Mouse (Mus musculus) midbrain, embryonic 15.5 days (tissue): ENCODE results near the gene Dock6. TPM values are rescaled to one million over a fixed set of nuclear protein-coding genes. Genes with fewer than 3 reads are reported as not detected.
"Not testable (repeated sequence)": the region's sequence is repeated elsewhere in the genome, so short reads cannot be mapped to it uniquely, and the experiment has no call there.

Experiments
- ATAC-seq: fragments of 200-750 bp; cut with Nextera tagmentation; replicated peaks from 2 replicates; pipeline ENCODE4 v1.8.0; 2017; ENCODE audit warnings: moderate TSS enrichment
- H3K27ac ChIP-seq: fragments of 300-500 bp; sonication (generic); 2 replicates; pipeline ENCODE4 v1.5.1; 2015; ENCODE audit warnings: mild to moderate bottlenecking, inconsistent platforms
- H3K27me3 ChIP-seq: fragments of 300-500 bp; sonication (generic); replicated peaks from 2 replicates; pipeline ENCODE4 v1.6.1; 2015; ENCODE audit warnings: inconsistent platforms
- H3K36me3 ChIP-seq: fragments of 300-500 bp; sonication (generic); replicated peaks from 2 replicates; pipeline ENCODE4 v1.6.1; 2015; ENCODE audit warnings: inconsistent platforms
- H3K4me1 ChIP-seq: fragments of 300-500 bp; sonication (generic); 2 replicates; pipeline ENCODE4 v1.6.1; 2015; ENCODE audit warnings: inconsistent platforms
- H3K4me2 ChIP-seq: fragments of 300-500 bp; sonication (generic); 2 replicates; pipeline ENCODE4 v1.6.1; 2015; ENCODE audit warnings: inconsistent platforms, mild to moderate bottlenecking, moderate library complexity
- H3K4me3 ChIP-seq: fragments of 300-500 bp; sonication (generic); 2 replicates; pipeline ENCODE4 v1.5.1; 2015; ENCODE audit warnings: mild to moderate bottlenecking, inconsistent platforms
- H3K9ac ChIP-seq: fragments of 300-500 bp; sonication (generic); 2 replicates; pipeline ENCODE4 v1.6.1; 2015; ENCODE audit warnings: mild to moderate bottlenecking, inconsistent platforms
- H3K9me3 ChIP-seq: fragments of 300-500 bp; sonication (generic); 2 replicates; pipeline ENCODE4 v1.6.1; 2016; ENCODE audit warnings: inconsistent platforms
- WGBS: fragments of 180-500 bp; shearing (Covaris S2); methylation state at CpG from one replicate; pipeline ENCODE4 v1.1.7; 2015; ENCODE audit warnings: mixed read lengths; 5-methylcytosine and 5-hydroxymethylcytosine counted together
- polyA plus RNA-seq: library from polyadenylated mRNA; unstranded; fragments of >200 nt; fragmentation: Nextera tagmentation; extraction: Ambion mirVana; gene quantifications from 2 replicates; pipeline ENCODE4 v1.2.1, GENCODE M21; 2015

Dock6 gene
- polyA plus RNA-seq, 1 experiment from 2014 or later, result 19.2 TPM

- no peaks in the 10 kb centered on the region for H3K27me3 ChIP-seq
- WGBS, result 84% methylated on average over 5 of the region's 5 CpGs
- no peak for ATAC-seq
- no peaks in the 10 kb centered on the region for H3K4me1 ChIP-seq
- H3K36me3 ChIP-seq, result no peaks in the 10 kb centered on the region
- H3K4me2 ChIP-seq, result no peak overlapping the region
- no peaks in the 10 kb centered on the region for H3K9me3 ChIP-seq
- no peak overlapping the region for H3K4me3 ChIP-seq
- no peak overlapping the region for H3K9ac ChIP-seq
- H3K27ac ChIP-seq, result no peak overlapping the region
Observed at GRCm38 (mm10) chr9:21787654-21788053, 64.8 kb downstream of the Dock6 start.

GRCm38 (mm10) chr9:21786906-21787305 lies 65.5 kb downstream of the Dock6 start:
- Histone ChIP-seq H3K4me2 (no peak overlapping the region), H3K9me3 (no peaks in the 10 kb centered on the region), H3K27me3 (no peaks in the 10 kb centered on the region), H3K27ac (no peak overlapping the region), H3K4me3 (no peak overlapping the region), H3K4me1 (no peaks in the 10 kb centered on the region), H3K36me3 (no peaks in the 10 kb centered on the region), H3K9ac (no peak overlapping the region)
- no peak for ATAC-seq
- WGBS, result 8% methylated on average over 6 of the region's 6 CpGs

GRCm38 (mm10) chr9:21786309-21786708 lies 66.1 kb downstream of the Dock6 start:
- not testable (repeated sequence) for H3K4me3 ChIP-seq, H3K27me3 ChIP-seq, H3K9me3 ChIP-seq, H3K4me2 ChIP-seq, H3K27ac ChIP-seq, H3K4me1 ChIP-seq, H3K9ac ChIP-seq, H3K36me3 ChIP-seq, ATAC-seq
- 86% methylated on average over 2 of the region's 2 CpGs for WGBS

- WGBS, result 91% methylated on average over 7 of the region's 7 CpGs
- Histone ChIP-seq H3K9ac (no peak overlapping the region), H3K27me3 (no peaks in the 10 kb centered on the region), H3K27ac (no peak overlapping the region), H3K4me2 (no peak overlapping the region), H3K9me3 (no peaks in the 10 kb centered on the region), H3K4me3 (no peak overlapping the region), H3K36me3 (no peaks in the 10 kb centered on the region), H3K4me1 (no peaks in the 10 kb centered on the region)
- no peak for ATAC-seq
Observed at GRCm38 (mm10) chr9:21784517-21785307, 67.7 kb downstream of the Dock6 start.

GRCm38 (mm10) chr9:21781657-21782468 lies 70.6 kb downstream of the Dock6 start:
- no peak overlapping the region for H3K4me2 ChIP-seq
- 83% methylated on average over 15 of the region's 15 CpGs for WGBS
- no peaks in the 10 kb centered on the region for H3K36me3 ChIP-seq
- no peak overlapping the region for H3K27ac ChIP-seq
- H3K4me3 ChIP-seq, result no peak overlapping the region
- H3K4me1 ChIP-seq, result no peaks in the 10 kb centered on the region
- H3K9ac ChIP-seq, result no peak overlapping the region
- no peaks in the 10 kb centered on the region for H3K27me3 ChIP-seq
- H3K9me3 ChIP-seq, result no peaks in the 10 kb centered on the region
- no peak for ATAC-seq

- no peaks in the 10 kb centered on the region for H3K36me3 ChIP-seq
- no peak for ATAC-seq
- no peak overlapping the region for H3K4me3 ChIP-seq
- no peak overlapping the region for H3K27ac ChIP-seq
- no peak overlapping the region for H3K4me2 ChIP-seq
- no peaks in the 10 kb centered on the region for H3K27me3 ChIP-seq
- WGBS, result 90% methylated on average over 3 of the region's 3 CpGs
- H3K4me1 ChIP-seq, result no peaks in the 10 kb centered on the region
- H3K9ac ChIP-seq, result no peak overlapping the region
- no peaks in the 10 kb centered on the region for H3K9me3 ChIP-seq
Observed at GRCm38 (mm10) chr9:21777726-21778125, 74.7 kb downstream of the Dock6 start.

GRCm38 (mm10) chr9:21774353-21774752 lies 78.1 kb downstream of the Dock6 start:
- no peak for ATAC-seq
- no peak overlapping the region for H3K27ac ChIP-seq
- no peak overlapping the region for H3K4me2 ChIP-seq
- 91% methylated on average over 16 of the region's 16 CpGs for WGBS
- H3K4me3 ChIP-seq, result no peak overlapping the region
- H3K9ac ChIP-seq, result no peak overlapping the region
- H3K4me1 ChIP-seq, result no peaks in the 10 kb centered on the region
- H3K36me3 ChIP-seq, result no peaks in the 10 kb centered on the region
- no peaks in the 10 kb centered on the region for H3K9me3 ChIP-seq
- no peaks in the 10 kb centered on the region for H3K27me3 ChIP-seq

- H3K27me3 ChIP-seq, H3K9ac ChIP-seq, H3K4me3 ChIP-seq, H3K4me1 ChIP-seq, H3K36me3 ChIP-seq, H3K9me3 ChIP-seq, ATAC-seq, H3K4me2 ChIP-seq, H3K27ac ChIP-seq: not testable (repeated sequence)
- WGBS, result 81% methylated on average over 5 of the region's 5 CpGs
Observed at GRCm38 (mm10) chr9:21773396-21773795, 79.0 kb downstream of the Dock6 start.

- 77% methylated on average over 26 of the region's 26 CpGs for WGBS
Observed at GRCm38 (mm10) chr9:21769558-21770183, 82.8 kb downstream of the Dock6 start.

GRCm38 (mm10) chr9:21768511-21769411 lies 83.7 kb downstream of the Dock6 start:
- no peaks in the 10 kb centered on the region for H3K27me3 ChIP-seq
- H3K4me1 ChIP-seq, result peaks cover 11% of the 10 kb centered on the region
- H3K4me3 ChIP-seq, result no peak overlapping the region
- WGBS, result 52% methylated on average over 13 of the region's 13 CpGs
- H3K36me3 ChIP-seq, result no peaks in the 10 kb centered on the region
- H3K9me3 ChIP-seq, result no peaks in the 10 kb centered on the region
- H3K9ac ChIP-seq, result no peak overlapping the region
- no peak overlapping the region for H3K4me2 ChIP-seq
- no peak for ATAC-seq
- no peak overlapping the region for H3K27ac ChIP-seq

More at GRCm38 (mm10) chr9:21769558-21770183, 82.8 kb downstream of the Dock6 start:
- Histone ChIP-seq H3K36me3 (no peaks in the 10 kb centered on the region), H3K4me1 (peaks cover 11% of the 10 kb centered on the region), H3K4me3 (no peak overlapping the region), H3K27me3 (no peaks in the 10 kb centered on the region), H3K9ac (no peak overlapping the region), H3K27ac (no peak overlapping the region), H3K4me2 (no peak overlapping the region), H3K9me3 (no peaks in the 10 kb centered on the region)
- ATAC-seq, result 0 out of 2 replicates have a peak, but pooled peaks have one; percentile 33

- H3K4me2 ChIP-seq, result no peak overlapping the region
- H3K27me3 ChIP-seq, result no peaks in the 10 kb centered on the region
- no peaks in the 10 kb centered on the region for H3K9me3 ChIP-seq
- H3K27ac ChIP-seq, result no peak overlapping the region
- H3K4me3 ChIP-seq, result no peak overlapping the region
- 85% methylated on average over 11 of the region's 11 CpGs for WGBS
- no peaks in the 10 kb centered on the region for H3K36me3 ChIP-seq
- H3K4me1 ChIP-seq, result peaks cover 11% of the 10 kb centered on the region
- no peak overlapping the region for H3K9ac ChIP-seq
- ATAC-seq, result no peak
Observed at GRCm38 (mm10) chr9:21767896-21768295, 84.5 kb downstream of the Dock6 start.
